Comparison of ENCODE assay signal across 17 mouse cellular contexts in genomic region chr1:40283995-40284394, GRCm38 (mm10).
"Had no signal": no experiment of that assay in that cellular context is flagged by ENCODE, and none has a peak within 500 bp of the region (broad histone marks: within the 10 kb centered on the region; RNA-seq: fewer than 3 reads in every experiment).

No protein-coding gene starts in this region.

- H3K36me3 ChIP-seq: limb, embryonic 12.5 days; limb, embryonic 15.5 days; midbrain, embryonic 10.5 days had no signal

- H3K4me1 ChIP-seq: limb, embryonic 12.5 days; midbrain, embryonic 10.5 days had no signal

- H3K4me2 ChIP-seq: limb, embryonic 12.5 days; limb, embryonic 15.5 days; liver, embryonic 11.5 days; lung, embryonic 14.5 days had no signal

- H3K27ac ChIP-seq: limb, embryonic 12.5 days; limb, embryonic 15.5 days; liver, embryonic 14.5 days; macrophage; midbrain, embryonic 10.5 days; stomach, postnatal 0 days had no signal

- H3K9ac ChIP-seq: limb, embryonic 12.5 days; limb, embryonic 15.5 days; liver, embryonic 14.5 days; liver, postnatal 0 days; lung, embryonic 14.5 days had no signal

- DNase-seq: kidney, adult 9 months; kidney, postnatal 14 days; kidney, postnatal 4 days; left cerebral cortex, postnatal 4 days; liver, postnatal 0 days; lung, embryonic 14.5 days; midbrain, embryonic 14.5 days; thymus, adult 2 months; thymus, postnatal 14 days; thymus, postnatal 4 days had no signal

- H3K27me3 ChIP-seq: limb, embryonic 12.5 days; limb, embryonic 15.5 days had no signal

- H3K4me3 ChIP-seq: limb, embryonic 12.5 days; limb, embryonic 15.5 days; midbrain, embryonic 10.5 days had no signal

- H3K9me3 ChIP-seq: limb, embryonic 12.5 days; limb, embryonic 15.5 days; midbrain, embryonic 10.5 days had no signal

- ATAC-seq: liver, postnatal 0 days had no signal
